Mouse (Mus musculus) bone marrow macrophage, adult 2 months (primary cell): ENCODE measurements at regions not wholly inside any gene's neighbourhood (a gene's known extent, or its start where the extent isn't known, plus 50 kb on each side); places are given as distances from the start of the nearest gene placed in this dataset.

Experiments
- CTCF ChIP-seq: IDR thresholded peaks from 2 replicates; pipeline ENCODE4 v1.5.1; 2012; ENCODE audit warnings: low read depth, mild to moderate bottlenecking, low read length, moderate library complexity
- POLR2A ChIP-seq: IDR thresholded peaks from 2 replicates; pipeline ENCODE4 v1.6.1; 2012; ENCODE audit warnings: mild to moderate bottlenecking, low read depth, low read length, borderline replicate concordance

DNA sequence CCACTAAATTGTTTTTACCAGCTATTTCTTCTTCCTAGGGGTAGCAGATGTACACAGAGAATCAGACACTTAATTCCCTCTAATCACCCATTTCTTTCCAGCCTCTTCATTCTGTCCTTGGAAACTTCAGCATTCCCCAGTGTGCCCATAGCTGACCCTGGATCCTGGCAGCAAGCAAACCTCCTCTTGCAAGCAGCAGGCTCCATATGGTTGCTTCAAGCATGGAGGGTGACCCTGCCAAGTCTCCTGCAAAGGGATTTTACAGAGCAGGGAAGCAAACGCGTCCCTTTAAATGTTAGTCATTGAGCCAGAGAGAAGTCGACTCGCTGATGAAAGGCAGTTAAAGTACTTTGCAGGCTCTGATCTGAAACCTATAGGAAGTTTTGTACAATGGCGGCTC, 187.9 kb downstream of the Pou4f1 start:
- TF ChIP-seq CTCF (no peak), POLR2A (no peak)
